Mouse (Mus musculus) intestine, embryonic 16.5 days (tissue): ENCODE results near the gene Oip5. TPM values are rescaled to one million over a fixed set of nuclear protein-coding genes. Genes with fewer than 3 reads are reported as not detected.
A peak's percentile ranks its signal among the peaks of the same experiment; 100 is the strongest.
"Not testable (repeated sequence)": the region's sequence is repeated elsewhere in the genome, so short reads cannot be mapped to it uniquely, and the experiment has no call there.

Source experiments
- ATAC-seq: fragments of 200-750 bp; cut with Nextera tagmentation; 2 replicates; pipeline ENCODE4 v1.8.0; 2017; ENCODE audit warnings: moderate TSS enrichment, moderate library complexity
- H3K27ac ChIP-seq: fragments of 300-500 bp; sonication (generic); 2 replicates; pipeline ENCODE4 v1.5.1; 2014; ENCODE audit warnings: mild to moderate bottlenecking, low read length
- H3K27me3 ChIP-seq: fragments of 300-500 bp; sonication (generic); replicated peaks from 2 replicates; pipeline ENCODE4 v1.6.1; 2014; ENCODE audit warnings: low read length, control low read depth, mixed read lengths; ENCODE audit not compliant: control insufficient read depth, insufficient read depth
- H3K36me3 ChIP-seq: fragments of 300-500 bp; sonication (generic); 2 replicates; pipeline ENCODE4 v1.6.1; 2014; ENCODE audit warnings: low read length, control low read depth; ENCODE audit not compliant: control insufficient read depth, insufficient read depth
- H3K4me1 ChIP-seq: fragments of 300-500 bp; sonication (generic); 2 replicates; pipeline ENCODE4 v1.6.1; 2014; ENCODE audit warnings: low read length, control low read depth, mixed read lengths; ENCODE audit not compliant: control insufficient read depth, insufficient read depth
- H3K4me2 ChIP-seq: fragments of 300-500 bp; sonication (generic); 2 replicates; pipeline ENCODE4 v1.6.1; 2014; ENCODE audit warnings: low read depth, low read length, control low read depth
- H3K4me3 ChIP-seq: fragments of 300-500 bp; sonication (generic); 2 replicates; pipeline ENCODE4 v1.5.1; 2014; ENCODE audit warnings: mild to moderate bottlenecking, low read length
- H3K9ac ChIP-seq: fragments of 300-500 bp; sonication (generic); 2 replicates; pipeline ENCODE4 v1.6.1; 2014; ENCODE audit warnings: low read depth, low read length
- H3K9me3 ChIP-seq: fragments of 300-500 bp; sonication (generic); 2 replicates; pipeline ENCODE4 v1.6.1; 2016; ENCODE audit warnings: low read length, control low read depth; ENCODE audit not compliant: control insufficient read depth
- WGBS: fragments of 180-500 bp; shearing (Covaris S2); extraction: QIAGEN DNeasy Blood & Tissue Kit; methylation state at CpG from one replicate; pipeline ENCODE4 v1.1.7; 2014; 5-methylcytosine and 5-hydroxymethylcytosine counted together
- polyA plus RNA-seq: library from polyadenylated mRNA; unstranded; fragments of >200 nt; fragmentation: Nextera tagmentation; extraction: Ambion mirVana; gene quantifications from 2 replicates; pipeline ENCODE4 v1.2.1, GENCODE M21; 2015

The Oip5 gene
- 18.2 and 23.6 TPM in 2 replicates for polyA plus RNA-seq

- peak within 1 kb of the TSS; percentile 76 for H3K4me2 ChIP-seq
- H3K4me1 ChIP-seq = peaks cover 24% of the 10 kb centered on the region
- no peaks in the 10 kb centered on the region for H3K27me3 ChIP-seq
- peak within 1 kb of the TSS; percentile 61 for H3K27ac ChIP-seq
- no peaks in the 10 kb centered on the region for H3K9me3 ChIP-seq
- WGBS = under 1% methylated on average over 55 of the region's 55 CpGs
- ATAC-seq = peak; percentile 100
- H3K4me3 ChIP-seq = peak within 1 kb of the TSS; percentile 84
- H3K36me3 ChIP-seq = peaks cover 2% of the 10 kb centered on the region; the same call in 1 of the 2 replicates
- peak within 1 kb of the TSS; percentile 82 for H3K9ac ChIP-seq
Observed at GRCm38 (mm10) chr2:119618199-119618982, at the start of gene Oip5, which contains the start of gene Nusap1. Gene Oip5 (minus strand): TSS chr2:119618469. Gene Nusap1 (plus strand): TSS chr2:119618298.

- H3K27me3 ChIP-seq, H3K4me3 ChIP-seq: not testable (repeated sequence)
- 70% methylated on average over 20 of the region's 23 CpGs for WGBS
Observed at GRCm38 (mm10) chr2:119665744-119666143, 47.5 kb upstream of the Oip5 start.

GRCm38 (mm10) chr2:119662220-119663182 lies 44.2 kb upstream of the Oip5 start, which contains the start of gene Ndufaf1:
Gene Ndufaf1 (minus strand): TSS chr2:119662827.
- peak within 1 kb of the TSS; percentile 76 for H3K4me2 ChIP-seq
- H3K9ac ChIP-seq = peak within 1 kb of the TSS; percentile 89
- H3K27me3 ChIP-seq = no peaks in the 10 kb centered on the region
- peaks cover 8% of the 10 kb centered on the region for H3K4me1 ChIP-seq
- H3K27ac ChIP-seq = no peak within 1 kb of the TSS
- H3K36me3 ChIP-seq = 0 out of 2 replicates have a peak, but pooled peaks cover 2% of the 10 kb centered on the region
- ATAC-seq = peak; percentile 95
- 1% methylated on average over 44 of the region's 44 CpGs for WGBS
- no peaks in the 10 kb centered on the region for H3K9me3 ChIP-seq
- H3K4me3 ChIP-seq = peak within 1 kb of the TSS; percentile 80

More at GRCm38 (mm10) chr2:119665744-119666143, 47.5 kb upstream of the Oip5 start:
- not testable (repeated sequence) for H3K36me3 ChIP-seq, H3K9ac ChIP-seq, H3K9me3 ChIP-seq, H3K27ac ChIP-seq, H3K4me2 ChIP-seq, H3K4me1 ChIP-seq, ATAC-seq

- 89% methylated on average over 5 of the region's 5 CpGs for WGBS
- ATAC-seq = no peak
- H3K36me3 ChIP-seq = peaks cover 17% of the 10 kb centered on the region
Observed at GRCm38 (mm10) chr2:119644254-119644653, 26.0 kb upstream of the Oip5 start.

GRCm38 (mm10) chr2:119641214-119641912 lies 23.1 kb upstream of the Oip5 start:
- no peak overlapping the region for H3K4me3 ChIP-seq
- no peaks in the 10 kb centered on the region for H3K9me3 ChIP-seq
- no peak overlapping the region for H3K27ac ChIP-seq
- ATAC-seq = no peak
- no peaks in the 10 kb centered on the region for H3K27me3 ChIP-seq
- H3K36me3 ChIP-seq = peaks cover 17% of the 10 kb centered on the region
- no peaks in the 10 kb centered on the region for H3K4me1 ChIP-seq
- no peak overlapping the region for H3K9ac ChIP-seq
- 95% methylated on average over 5 of the region's 5 CpGs for WGBS
- no peak overlapping the region for H3K4me2 ChIP-seq

More at GRCm38 (mm10) chr2:119644254-119644653, 26.0 kb upstream of the Oip5 start:
- Histone ChIP-seq H3K4me3 (no peak overlapping the region), H3K4me1 (no peaks in the 10 kb centered on the region), H3K27ac (no peak overlapping the region), H3K9me3 (no peaks in the 10 kb centered on the region), H3K4me2 (no peak overlapping the region), H3K27me3 (no peaks in the 10 kb centered on the region), H3K9ac (no peak overlapping the region)

- no peaks in the 10 kb centered on the region for H3K4me1 ChIP-seq
- no peak overlapping the region for H3K4me2 ChIP-seq
- no peaks in the 10 kb centered on the region for H3K9me3 ChIP-seq
- no peak overlapping the region for H3K27ac ChIP-seq
- H3K27me3 ChIP-seq = no peaks in the 10 kb centered on the region
- no peak overlapping the region for H3K4me3 ChIP-seq
- H3K9ac ChIP-seq = no peak overlapping the region
- ATAC-seq = no peak
- 83% methylated on average over 1 of the region's 1 CpGs for WGBS
- peaks cover 5% of the 10 kb centered on the region for H3K36me3 ChIP-seq
Observed at GRCm38 (mm10) chr2:119636781-119637180, 18.5 kb upstream of the Oip5 start.

- 90% methylated on average over 2 of the region's 2 CpGs for WGBS
- H3K4me3 ChIP-seq = no peak overlapping the region
Observed at GRCm38 (mm10) chr2:119621302-119621701, 3.0 kb upstream of the Oip5 start.

GRCm38 (mm10) chr2:119619002-119619401 lies 733 bp upstream of the Oip5 start:
- 10% methylated on average over 6 of the region's 6 CpGs for WGBS

More at GRCm38 (mm10) chr2:119621302-119621701, 3.0 kb upstream of the Oip5 start:
- H3K4me1 ChIP-seq = peaks cover 24% of the 10 kb centered on the region
- no peak overlapping the region for H3K9ac ChIP-seq
- ATAC-seq = no peak
- no peak overlapping the region for H3K27ac ChIP-seq
- H3K36me3 ChIP-seq = peaks cover 3% of the 10 kb centered on the region; the same call in 1 of the 2 replicates
- 0 out of 2 replicates have a peak overlapping the region, but pooled peaks have one; percentile 11 for H3K4me2 ChIP-seq
- H3K9me3 ChIP-seq = no peaks in the 10 kb centered on the region
- no peaks in the 10 kb centered on the region for H3K27me3 ChIP-seq

More at GRCm38 (mm10) chr2:119619002-119619401, 733 bp upstream of the Oip5 start:
- not testable (repeated sequence) for H3K36me3 ChIP-seq, H3K27me3 ChIP-seq, H3K9me3 ChIP-seq, ATAC-seq
- Histone ChIP-seq H3K4me3 (peak overlapping the region; percentile 84), H3K4me2 (peak overlapping the region; percentile 61), H3K9ac (peak overlapping the region; percentile 65), H3K27ac (0 out of 2 replicates have a peak overlapping the region, but pooled peaks have one; percentile 21), H3K4me1 (peaks cover 24% of the 10 kb centered on the region)
